Mouse (Mus musculus): ENCODE measurements around the gene 4930583I09Rik. TPM values are rescaled to one million over a fixed set of nuclear protein-coding genes. Genes with fewer than 3 reads are reported as not detected.

4930583I09Rik gene
- polyA plus RNA-seq, 2 experiments, result not detected

- DNase-seq (ENCODE audit: low read depth in 3 of 3, low spot score in 3 of 3) (no peak), ATAC-seq (ENCODE audit: insufficient read depth) (no peak)
- Histone ChIP-seq H3K4me3 (ENCODE audit: insufficient read depth in 1 of 2, low read depth in 2 of 2, low read length in 2 of 2) (no peak overlapping the region), H3K27me3 (ENCODE audit: control insufficient read depth, insufficient read depth, low read length) (no peaks in the 10 kb centered on the region), H3K4me1 (replicated peaks; ENCODE audit: control insufficient read depth in 2 of 2, insufficient read depth in 2 of 2, low read length in 1 of 2) (no peaks in the 10 kb centered on the region; a peak in 1 of 4 replicates), H3K36me3 (replicated peaks; ENCODE audit: control insufficient read depth, insufficient read depth, low read depth) (no peaks in the 10 kb centered on the region), H3K9me3 (ENCODE audit: control insufficient read depth, low read length) (no peaks in the 10 kb centered on the region), H3K4me2 (ENCODE audit: low read depth) (no peak overlapping the region), H3K27ac (no peak overlapping the region), H3K9ac (replicated peaks) (no peak overlapping the region)
- no peak for TF ChIP-seq CTCF (IDR thresholded peaks at IDR 0.05; ENCODE audit: low read depth)
- no peak for TF ChIP-seq EP300 (IDR thresholded peaks at IDR 0.05; ENCODE audit: low read depth)
- WGBS (ENCODE audit: insufficient replicate concordance), result 9% methylated on average over 6 of the region's 6 CpGs
These were observed 23.0 kb upstream of the 4930583I09Rik start for GRCm38 (mm10) chr17:64858848-64859247.

GRCm38 (mm10) chr17:64848031-64848430 is 12.2 kb upstream of the 4930583I09Rik start:
- ATAC-seq (ENCODE audit: insufficient read depth) (no peak), DNase-seq (ENCODE audit: low read depth in 3 of 3, low spot score in 3 of 3) (no peak)
- 68% methylated on average over 4 of the region's 4 CpGs for WGBS (ENCODE audit: insufficient replicate concordance)
- Histone ChIP-seq H3K4me1 (replicated peaks; ENCODE audit: control insufficient read depth in 2 of 2, insufficient read depth in 2 of 2, low read length in 1 of 2) (no peaks in the 10 kb centered on the region), H3K4me2 (ENCODE audit: low read depth) (no peak overlapping the region), H3K27me3 (ENCODE audit: control insufficient read depth, insufficient read depth, low read length) (no peaks in the 10 kb centered on the region), H3K36me3 (replicated peaks; ENCODE audit: control insufficient read depth, insufficient read depth, low read depth) (no peaks in the 10 kb centered on the region), H3K4me3 (ENCODE audit: insufficient read depth in 1 of 2, low read depth in 2 of 2, low read length in 2 of 2) (no peak overlapping the region), H3K9me3 (ENCODE audit: control insufficient read depth, low read length) (no peaks in the 10 kb centered on the region), H3K9ac (replicated peaks) (no peak overlapping the region), H3K27ac (no peak overlapping the region)
- TF ChIP-seq EP300 (IDR thresholded peaks at IDR 0.05; ENCODE audit: low read depth) (no peak), CTCF (IDR thresholded peaks at IDR 0.05; ENCODE audit: low read depth) (no peak)

GRCm38 (mm10) chr17:64846654-64847053 is 10.8 kb upstream of the 4930583I09Rik start:
- ATAC-seq (ENCODE audit: insufficient read depth), result no peak

GRCm38 (mm10) chr17:64836892-64837291 is 1.0 kb upstream of the 4930583I09Rik start:
- Histone ChIP-seq H3K9me3 (ENCODE audit: control insufficient read depth, low read length) (no peaks in the 10 kb centered on the region), H3K4me3 (ENCODE audit: insufficient read depth in 1 of 2, low read depth in 2 of 2, low read length in 2 of 2) (no peak overlapping the region), H3K4me1 (replicated peaks; ENCODE audit: control insufficient read depth in 2 of 2, insufficient read depth in 2 of 2, low read length in 1 of 2) (no peaks in the 10 kb centered on the region), H3K36me3 (replicated peaks; ENCODE audit: control insufficient read depth, insufficient read depth, low read depth) (no peaks in the 10 kb centered on the region), H3K4me2 (ENCODE audit: low read depth) (no peak overlapping the region), H3K27ac (no peak overlapping the region), H3K27me3 (ENCODE audit: control insufficient read depth, insufficient read depth, low read length) (no peaks in the 10 kb centered on the region), H3K9ac (replicated peaks) (no peak overlapping the region)
- ATAC-seq (ENCODE audit: insufficient read depth) (no peak), DNase-seq (ENCODE audit: low read depth in 3 of 3, low spot score in 3 of 3) (no peak)
- 17% methylated on average over 7 of the region's 7 CpGs for WGBS (ENCODE audit: insufficient replicate concordance)
- TF ChIP-seq EP300 (IDR thresholded peaks at IDR 0.05; ENCODE audit: low read depth) (no peak), CTCF (IDR thresholded peaks at IDR 0.05; ENCODE audit: low read depth) (no peak)

More at GRCm38 (mm10) chr17:64846654-64847053, 10.8 kb upstream of the 4930583I09Rik start:
- Histone ChIP-seq H3K4me3 (ENCODE audit: insufficient read depth in 1 of 2, low read depth in 2 of 2, low read length in 2 of 2) (no peak overlapping the region), H3K9ac (replicated peaks) (no peak overlapping the region), H3K4me2 (ENCODE audit: low read depth) (no peak overlapping the region), H3K4me1 (replicated peaks; ENCODE audit: control insufficient read depth in 2 of 2, insufficient read depth in 2 of 2, low read length in 1 of 2) (no peaks in the 10 kb centered on the region), H3K27me3 (ENCODE audit: control insufficient read depth, insufficient read depth, low read length) (no peaks in the 10 kb centered on the region), H3K36me3 (replicated peaks; ENCODE audit: control insufficient read depth, insufficient read depth, low read depth) (no peaks in the 10 kb centered on the region), H3K9me3 (ENCODE audit: control insufficient read depth, low read length) (no peaks in the 10 kb centered on the region), H3K27ac (no peak overlapping the region)
- no peak for DNase-seq (ENCODE audit: low read depth in 3 of 3, low spot score in 3 of 3)
- 28% methylated on average over 1 of the region's 1 CpGs for WGBS (ENCODE audit: insufficient replicate concordance)
- TF ChIP-seq CTCF (IDR thresholded peaks at IDR 0.05; ENCODE audit: low read depth) (no peak), EP300 (IDR thresholded peaks at IDR 0.05; ENCODE audit: low read depth) (no peak)

- WGBS (ENCODE audit: insufficient replicate concordance), result 65% methylated on average over 10 of the region's 10 CpGs
- Histone ChIP-seq H3K9me3 (ENCODE audit: control insufficient read depth, low read length) (no peaks in the 10 kb centered on the region), H3K4me3 (ENCODE audit: insufficient read depth in 1 of 2, low read depth in 2 of 2, low read length in 2 of 2) (no peak overlapping the region), H3K9ac (replicated peaks) (no peak overlapping the region), H3K4me2 (ENCODE audit: low read depth) (no peak overlapping the region), H3K27ac (no peak overlapping the region), H3K27me3 (ENCODE audit: control insufficient read depth, insufficient read depth, low read length) (no peaks in the 10 kb centered on the region), H3K36me3 (replicated peaks; ENCODE audit: control insufficient read depth, insufficient read depth, low read depth) (no peaks in the 10 kb centered on the region), H3K4me1 (replicated peaks; ENCODE audit: control insufficient read depth in 2 of 2, insufficient read depth in 2 of 2, low read length in 1 of 2) (no peaks in the 10 kb centered on the region)
- no peak for DNase-seq (ENCODE audit: low read depth in 3 of 3, low spot score in 3 of 3)
- TF ChIP-seq CTCF (IDR thresholded peaks at IDR 0.05; ENCODE audit: low read depth), result no peak
- TF ChIP-seq EP300 (IDR thresholded peaks at IDR 0.05; ENCODE audit: low read depth), result no peak
- no peak for ATAC-seq (ENCODE audit: insufficient read depth)
These were observed 481 bp upstream of the 4930583I09Rik start for GRCm38 (mm10) chr17:64836352-64836751.
